Comparison of ENCODE assay signal across 9 mouse cellular contexts in genomic region chr15:81062616-81063015, GRCm38 (mm10).
DNase-seq lines count a peak whose midpoint lies in the region; ATAC-seq and TF ChIP-seq lines count a peak whose summit lies in the region.
"Had no signal": no experiment of that assay in that cellular context is flagged by ENCODE, and none has a peak within 500 bp of the region (broad histone marks: within the 10 kb centered on the region; RNA-seq: fewer than 3 reads in every experiment).

No protein-coding gene starts in this region.

- H3K4me3 ChIP-seq in limb, embryonic 13.5 days = no peak overlapping the region
- H3K4me3 ChIP-seq in left cerebral cortex, adult 2 months = no peak overlapping the region
- H3K4me3 ChIP-seq: liver, embryonic 15.5 days had no signal

- peaks cover 28% of the 10 kb centered on the region for H3K4me1 ChIP-seq in limb, embryonic 13.5 days

- 14% methylated on average over 8 of the region's 8 CpGs for WGBS in limb, embryonic 13.5 days

- peak overlapping the region; percentile 82 for H3K27ac ChIP-seq in limb, embryonic 13.5 days
- no peak overlapping the region; the same call in 1 of the 2 replicates for H3K27ac ChIP-seq in left cerebral cortex, adult 2 months
- H3K27ac ChIP-seq: liver, embryonic 15.5 days had no signal

- peak overlapping the region; percentile 51 for H3K4me2 ChIP-seq in limb, embryonic 13.5 days (replicated peaks)
- H3K4me2 ChIP-seq: liver, embryonic 15.5 days had no signal

- H3K36me3 ChIP-seq in limb, embryonic 13.5 days = no peaks in the 10 kb centered on the region
- H3K36me3 ChIP-seq: liver, embryonic 15.5 days had no signal

- ATAC-seq in frontal cortex, adult (ENCODE audit: low TSS enrichment) = peak; percentile 28; the same call in 1 of the 2 replicates
- ATAC-seq in limb, embryonic 13.5 days (ENCODE audit: low FRiP score, low read depth) = 0 out of 2 replicates have a peak, but pooled peaks have one; percentile 24

- no peak for TF ChIP-seq CTCF in brain, embryonic 14.5 days (IDR thresholded peaks at IDR 0.05; ENCODE audit: borderline replicate concordance, extremely low read depth, insufficient read depth, insufficient read length)
- no peak for TF ChIP-seq CTCF in left cerebral cortex, adult 2 months (IDR thresholded peaks at IDR 0.05)

- no peaks in the 10 kb centered on the region for H3K9me3 ChIP-seq in limb, embryonic 13.5 days
- H3K9me3 ChIP-seq: liver, embryonic 15.5 days had no signal

- intact Hi-C loops in left cerebral cortex, adult 2 months (cut with DNase I) = no loop called here

- 0 out of 2 replicates have a peak overlapping the region, but pooled peaks have one; percentile 35 for H3K9ac ChIP-seq in limb, embryonic 13.5 days
- H3K9ac ChIP-seq: liver, embryonic 15.5 days had no signal

- TF ChIP-seq POLR2A in brain, embryonic 14.5 days (IDR thresholded peaks at IDR 0.05; ENCODE audit: borderline replicate concordance, extremely low read depth, insufficient read depth, insufficient read length, poor library complexity, severe bottlenecking) = no peak

- H3K27me3 ChIP-seq in limb, embryonic 13.5 days = no peaks in the 10 kb centered on the region
- H3K27me3 ChIP-seq: liver, embryonic 15.5 days had no signal

- DNase-seq in frontal cortex, adult 2 months (ENCODE audit: extremely low spot score in 1 of 2, low spot score in 1 of 2) = no peak
- DNase-seq in brain, embryonic 14.5 days (ENCODE audit: low read depth) = peak; percentile 45
- peak; percentile 47 to 58 for DNase-seq in gastrocnemius, adult 8-10 months (ENCODE audit: low spot score in 2 of 2)
- DNase-seq in right cerebral cortex, postnatal 4 days = no peak
- no peak for DNase-seq in right cerebral cortex, postnatal 36 days (ENCODE audit: low spot score in 2 of 2)
- DNase-seq in left cerebral cortex, adult 2 months (ENCODE audit: extremely low spot score in 1 of 2, low spot score in 2 of 2) = no peak

Comparison
In these comparisons a context has a peak if more than half of its experiments do, and no peak if none do; other contexts are left out.
1. DNase-seq: peak in brain, embryonic 14.5 days (single experiment) and gastrocnemius, adult 8-10 months (2 of 2); none in frontal cortex, adult 2 months (0 of 2), right cerebral cortex, postnatal 4 days (single experiment), right cerebral cortex, postnatal 36 days (0 of 2) and left cerebral cortex, adult 2 months (0 of 2).